Mouse (Mus musculus) heart, postnatal 0 days (tissue): ENCODE measurements at regions not wholly inside any gene's neighbourhood (a gene's known extent, or its start where the extent isn't known, plus 50 kb on each side); places are given as distances from the start of the nearest gene placed in this dataset.

ENCODE experiments used
- CTCF ChIP-seq: IDR thresholded peaks from 2 replicates; pipeline ENCODE4 v1.5.1; 2016; ENCODE audit warnings: antibody characterized with exemption, control low read depth, low read depth
- EP300 ChIP-seq: IDR thresholded peaks from 2 replicates; pipeline ENCODE4 v1.6.1; 2016; ENCODE audit warnings: antibody characterized with exemption, low read depth

DNA sequence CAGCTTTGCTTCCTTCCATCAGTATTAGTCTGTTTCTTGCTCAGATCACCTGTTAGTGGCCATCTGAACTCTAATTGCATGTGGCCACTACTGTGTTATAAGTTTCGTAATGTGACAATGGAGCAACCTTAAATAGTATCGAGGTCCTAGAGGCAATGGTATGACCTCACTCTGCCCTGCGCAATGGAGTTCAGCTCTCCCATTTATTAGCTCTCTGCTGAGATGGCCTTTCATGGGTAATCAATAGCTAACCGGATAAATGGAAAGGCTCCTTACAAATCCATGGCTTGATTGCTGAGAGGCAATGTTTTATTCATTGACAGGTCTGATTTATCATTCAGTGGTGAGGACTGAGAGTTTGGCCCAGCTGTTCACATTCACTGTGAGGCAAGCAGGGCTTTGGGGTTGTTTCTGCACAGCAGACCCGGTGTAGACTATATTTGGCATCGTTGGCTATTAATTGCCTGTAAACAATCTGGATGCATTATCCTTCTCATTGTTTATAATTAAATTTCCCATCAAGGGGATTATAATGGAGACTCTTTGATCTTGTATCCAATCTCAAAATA is 543.9 kb downstream of the Plekhb2 start:
- TF ChIP-seq CTCF = no peak
- no peak for TF ChIP-seq EP300
